Mouse (Mus musculus) embryonic fibroblast, embryonic 13.5 days (primary cell): Measurements from ENCODE around the gene Ceacam1. TPM values are rescaled to one million over a fixed set of nuclear protein-coding genes. Genes with fewer than 3 reads are reported as not detected.

Source experiments
- H3K27ac ChIP-seq: 2 replicates; pipeline ENCODE4 v1.5.1; 2012; ENCODE audit warnings: low read length, control low read depth, inconsistent platforms; ENCODE audit not compliant: insufficient read depth
- H3K4me1 ChIP-seq: 2 replicates; pipeline ENCODE4 v1.6.1; 2011; ENCODE audit warnings: low read length; ENCODE audit not compliant: control insufficient read depth, insufficient read depth
- H3K4me3 ChIP-seq: 2 replicates; pipeline ENCODE4 v1.5.1; 2011; ENCODE audit warnings: mild to moderate bottlenecking, control low read depth, low read length; ENCODE audit not compliant: insufficient read depth
- CTCF ChIP-seq: IDR thresholded peaks from 2 replicates; pipeline ENCODE4 v1.5.1; 2011; ENCODE audit warnings: mild to moderate bottlenecking, control low read depth, low read length, moderate library complexity, borderline replicate concordance; ENCODE audit not compliant: insufficient read depth
- POLR2A ChIP-seq: IDR thresholded peaks from 2 replicates; pipeline ENCODE4 v1.6.1; 2011; ENCODE audit warnings: low read depth, mild to moderate bottlenecking, control low read depth, low read length, moderate library complexity
- polyA plus RNA-seq: library from polyadenylated mRNA; stranded (reverse); fragments of >200 nt; gene quantifications from 2 replicates; pipeline ENCODE4 v1.2.4, GENCODE M21; 2011; ENCODE audit warnings: low read depth; ENCODE audit not compliant: missing spikeins, insufficient read length

Ceacam1 gene
- polyA plus RNA-seq, 1 experiment: not detected

GRCm38 (mm10) chr7:25439124-25439822, 38.1 kb downstream of the Ceacam1 start:
- no peaks in the 10 kb centered on the region; the same call in 1 of the 2 replicates for H3K4me1 ChIP-seq
- TF ChIP-seq CTCF: no peak
- no peak for TF ChIP-seq POLR2A
- no peak overlapping the region for H3K4me3 ChIP-seq
- no peak overlapping the region for H3K27ac ChIP-seq

DNA sequence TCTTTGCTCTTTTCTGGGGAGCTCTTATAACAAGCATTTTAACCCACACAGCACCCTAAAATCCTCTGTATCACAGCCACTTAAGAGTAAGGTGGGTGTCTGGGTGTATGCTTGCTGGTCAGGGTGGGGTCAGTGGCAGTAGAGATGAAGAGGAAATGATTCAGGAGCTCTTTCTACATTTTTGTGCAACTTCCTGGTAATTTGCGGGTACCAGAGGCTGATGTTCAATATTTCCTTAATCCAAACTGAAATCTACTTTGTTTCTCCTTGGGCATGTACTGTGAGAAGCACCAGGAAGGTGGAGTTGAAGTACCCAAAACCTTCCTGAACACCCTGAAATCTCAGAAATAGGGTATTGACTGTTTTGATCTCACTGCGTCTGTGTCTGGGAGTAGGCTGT, 40.7 kb downstream of the Ceacam1 start:
- H3K27ac ChIP-seq: no peak overlapping the region
- H3K4me3 ChIP-seq: no peak overlapping the region
- TF ChIP-seq CTCF (no peak), POLR2A (no peak)
- no peaks in the 10 kb centered on the region; the same call in 1 of the 2 replicates for H3K4me1 ChIP-seq

- Histone ChIP-seq H3K4me3 (no peak overlapping the region), H3K4me1 (no peaks in the 10 kb centered on the region; the same call in 1 of the 2 replicates), H3K27ac (no peak overlapping the region)
- TF ChIP-seq POLR2A (no peak), CTCF (no peak)
Measured at GRCm38 (mm10) chr7:25436226-25436625, 41.2 kb downstream of the Ceacam1 start.

DNA sequence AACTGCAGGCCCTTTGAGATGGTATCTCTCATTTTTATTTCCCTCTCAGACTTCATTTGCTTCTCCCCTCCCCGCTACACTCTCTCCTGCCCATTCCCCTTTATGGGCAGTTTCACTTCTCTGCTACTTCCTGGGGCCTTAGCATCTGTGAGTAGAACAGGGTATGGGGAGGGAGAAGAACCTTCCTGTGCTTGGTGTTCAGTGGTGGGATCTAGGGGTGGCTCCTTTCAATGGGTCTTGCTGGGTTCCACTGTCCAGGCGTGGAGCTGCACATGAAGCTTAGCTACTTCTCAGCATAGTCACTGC, 41.9 kb downstream of the Ceacam1 start:
- no peak overlapping the region for H3K27ac ChIP-seq
- peaks cover 2% of the 10 kb centered on the region; the same call in 1 of the 2 replicates for H3K4me1 ChIP-seq
- H3K4me3 ChIP-seq: no peak overlapping the region
- TF ChIP-seq CTCF (no peak), POLR2A (no peak)

- Histone ChIP-seq H3K4me1 (peaks cover 5% of the 10 kb centered on the region), H3K27ac (no peak overlapping the region), H3K4me3 (no peak overlapping the region)
- TF ChIP-seq CTCF (no peak), POLR2A (no peak)
Measured at GRCm38 (mm10) chr7:25434654-25435545, 42.5 kb downstream of the Ceacam1 start.

DNA sequence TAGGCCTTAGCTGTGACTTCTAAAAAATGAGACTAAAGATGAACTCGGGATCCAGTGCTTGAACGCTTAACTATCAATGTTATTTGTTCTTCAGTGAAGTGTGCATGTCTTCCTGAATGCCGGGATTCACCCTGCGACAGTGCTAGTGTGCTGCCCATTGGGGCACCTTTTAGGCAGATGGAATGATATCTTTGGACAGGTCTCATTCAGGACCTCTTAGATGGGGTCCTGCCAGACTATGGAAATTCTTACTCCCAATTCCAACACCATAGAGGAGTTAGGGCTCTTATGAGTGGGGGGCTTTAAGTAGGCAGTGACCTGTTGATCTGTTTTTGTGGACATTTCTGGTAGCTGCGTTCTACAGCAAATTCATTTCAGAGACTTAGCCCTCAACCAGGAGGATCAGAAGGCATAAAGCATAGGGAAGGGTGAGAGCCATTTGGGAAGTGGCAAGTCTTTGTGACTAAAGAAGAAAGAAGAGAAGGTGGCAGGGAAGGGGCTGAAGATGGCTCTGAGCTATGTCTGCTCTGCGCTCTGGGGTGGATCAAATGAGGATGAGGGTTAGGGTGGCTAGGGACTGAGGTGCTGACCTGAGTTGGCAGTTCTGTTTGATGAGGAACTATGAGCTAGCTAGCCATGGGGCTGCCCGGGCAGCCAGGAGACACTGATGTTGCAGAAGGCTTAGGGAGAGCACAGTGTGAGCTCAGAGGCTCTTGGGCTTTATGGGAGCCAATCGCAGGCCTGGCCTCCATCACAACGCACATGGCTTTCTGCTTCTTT, 43.4 kb downstream of the Ceacam1 start:
- no peak overlapping the region for H3K27ac ChIP-seq
- TF ChIP-seq POLR2A (no peak), CTCF (no peak)
- peaks cover 5% of the 10 kb centered on the region for H3K4me1 ChIP-seq
- no peak overlapping the region for H3K4me3 ChIP-seq

- Histone ChIP-seq H3K4me1 (peaks cover 5% of the 10 kb centered on the region), H3K4me3 (no peak overlapping the region), H3K27ac (no peak overlapping the region)
- TF ChIP-seq POLR2A (no peak), CTCF (no peak)
Measured at GRCm38 (mm10) chr7:25433007-25433541, 44.3 kb downstream of the Ceacam1 start.

- Histone ChIP-seq H3K27ac (no peak overlapping the region), H3K4me1 (peaks cover 5% of the 10 kb centered on the region)
- TF ChIP-seq POLR2A: no peak
- no peak for TF ChIP-seq CTCF
Measured at GRCm38 (mm10) chr7:25432381-25432780, 45.0 kb downstream of the Ceacam1 start.

DNA sequence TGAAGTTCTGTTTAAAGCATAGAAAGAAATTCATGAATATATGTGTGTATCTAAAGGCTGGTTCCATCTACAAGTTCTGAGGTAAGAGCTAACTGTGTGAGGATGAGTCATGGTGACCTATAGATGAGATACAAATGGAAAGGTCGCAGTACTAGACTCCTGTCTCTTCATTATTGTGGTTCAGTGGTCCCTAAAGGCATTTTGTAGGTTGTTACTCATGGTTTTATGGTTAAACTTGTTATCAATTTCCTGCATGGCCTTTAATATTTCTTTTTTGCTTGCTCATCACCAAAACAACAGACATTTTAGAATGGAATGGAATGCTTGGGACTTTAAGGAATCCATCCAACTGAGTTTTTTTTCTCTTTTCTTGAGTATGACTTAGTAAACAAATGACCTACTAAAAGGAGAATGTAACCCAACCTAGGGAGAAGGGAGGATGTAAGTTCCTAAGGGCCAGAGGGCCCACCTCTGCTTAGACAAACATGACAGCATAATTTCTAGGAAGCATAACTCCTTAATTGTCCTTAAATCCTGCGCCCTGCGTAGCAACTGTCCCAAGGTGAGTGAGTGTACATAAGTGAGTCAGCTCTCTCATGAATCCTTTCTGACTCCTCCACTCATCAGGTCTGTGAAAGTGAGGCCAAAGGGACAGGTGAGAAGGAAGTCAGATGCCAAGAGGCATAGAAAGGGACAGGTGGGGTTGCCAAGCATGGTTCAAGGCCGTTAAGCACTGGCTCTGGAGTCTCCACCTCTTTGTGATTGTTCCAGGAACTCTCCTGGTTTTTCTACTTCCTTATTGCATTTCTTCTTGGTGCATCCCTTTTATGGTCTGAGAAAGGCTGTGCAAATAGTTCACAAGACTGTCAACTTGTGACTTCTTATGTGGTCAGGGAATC, 47.3 kb downstream of the Ceacam1 start:
- peaks cover 5% of the 10 kb centered on the region for H3K4me1 ChIP-seq
- TF ChIP-seq CTCF (no peak), POLR2A (no peak)
- H3K27ac ChIP-seq: peak overlapping the region; percentile 21; the same call in 1 of the 2 replicates
- no peak overlapping the region for H3K4me3 ChIP-seq

More at GRCm38 (mm10) chr7:25432381-25432780, 45.0 kb downstream of the Ceacam1 start:
- H3K4me3 ChIP-seq: no peak overlapping the region
